ENCODE assay signal across 19 mouse cellular contexts in genomic region chr1:188973926-188974325, GRCm38 (mm10). TPM values are rescaled to one million over a fixed set of nuclear protein-coding genes. Genes with fewer than 3 reads are reported as not detected.
DNase-seq lines count a peak whose midpoint lies in the region; ATAC-seq and TF ChIP-seq lines count a peak whose summit lies in the region.
"Had no signal": no experiment of that assay in that cellular context is flagged by ENCODE, and none has a peak within 500 bp of the region (broad histone marks: within the 10 kb centered on the region; RNA-seq: fewer than 3 reads in every experiment).

No protein-coding gene starts in this region.

- H3K27ac ChIP-seq in embryonic facial prominence, embryonic 11.5 days (replicated peaks; ENCODE audit: low read depth, low read length) = no peak overlapping the region
- H3K27ac ChIP-seq in embryonic facial prominence, embryonic 10.5 days (replicated peaks) = no peak overlapping the region
- no peak overlapping the region for H3K27ac ChIP-seq in kidney, embryonic 15.5 days
- no peak overlapping the region for H3K27ac ChIP-seq in intestine, embryonic 16.5 days (ENCODE audit: low read length)
- peak overlapping the region; percentile 77; the same call in 1 of the 2 replicates for H3K27ac ChIP-seq in liver, postnatal 0 days (ENCODE audit: low read depth)
- H3K27ac ChIP-seq: embryonic facial prominence, embryonic 12.5 days; hindbrain, embryonic 12.5 days; layer of hippocampus, adult 2 months; limb, embryonic 12.5 days; neural tube, embryonic 12.5 days had no signal

- H3K9me3 ChIP-seq in embryonic facial prominence, embryonic 11.5 days (replicated peaks; ENCODE audit: control insufficient read depth, low read length) = no peaks in the 10 kb centered on the region
- H3K9me3 ChIP-seq in embryonic facial prominence, embryonic 10.5 days = no peaks in the 10 kb centered on the region
- H3K9me3 ChIP-seq in kidney, embryonic 15.5 days (replicated peaks) = no peaks in the 10 kb centered on the region
- no peaks in the 10 kb centered on the region for H3K9me3 ChIP-seq in intestine, embryonic 16.5 days (ENCODE audit: control insufficient read depth, low read length)
- no peaks in the 10 kb centered on the region for H3K9me3 ChIP-seq in liver, postnatal 0 days (ENCODE audit: low read length)
- H3K9me3 ChIP-seq: embryonic facial prominence, embryonic 12.5 days; hindbrain, embryonic 12.5 days; limb, embryonic 12.5 days; megakaryocyte, embryonic 14.5 days; neural tube, embryonic 12.5 days had no signal

- peak; percentile 52; the same call in 1 of the 2 replicates for ATAC-seq in embryonic facial prominence, embryonic 11.5 days (replicated peaks; ENCODE audit: insufficient number of reproducible peaks, low FRiP score, low TSS enrichment, low read depth)
- ATAC-seq in kidney, embryonic 15.5 days (replicated peaks; ENCODE audit: low FRiP score) = peak; percentile 59; the same call in 1 of the 2 replicates
- peak; percentile 50; the same call in 1 of the 2 replicates for ATAC-seq in intestine, embryonic 16.5 days
- peak; percentile 22 for ATAC-seq in liver, postnatal 0 days

- H3K4me3 ChIP-seq in embryonic facial prominence, embryonic 11.5 days (ENCODE audit: low read depth, low read length) = no peak overlapping the region
- H3K4me3 ChIP-seq in embryonic facial prominence, embryonic 10.5 days = no peak overlapping the region
- no peak overlapping the region for H3K4me3 ChIP-seq in kidney, embryonic 15.5 days (replicated peaks)
- no peak overlapping the region for H3K4me3 ChIP-seq in intestine, embryonic 16.5 days (ENCODE audit: low read length)
- no peak overlapping the region for H3K4me3 ChIP-seq in liver, postnatal 0 days (ENCODE audit: low read depth, low read length)
- H3K4me3 ChIP-seq: embryonic facial prominence, embryonic 12.5 days; hindbrain, embryonic 12.5 days; layer of hippocampus, adult 2 months; limb, embryonic 12.5 days; megakaryocyte, embryonic 14.5 days; neural tube, embryonic 12.5 days had no signal

- no peak for DNase-seq in embryonic facial prominence, embryonic 11.5 days (ENCODE audit: low spot score)
- DNase-seq in embryonic facial prominence, embryonic 10.5 days (ENCODE audit: low spot score) = no peak
- no peak for DNase-seq in kidney, adult 9 months
- DNase-seq in liver, postnatal 0 days = peak; percentile 29
- no peak for DNase-seq in frontal cortex, adult 2 months (ENCODE audit: extremely low spot score in 1 of 2, low spot score in 1 of 2)
- DNase-seq in lung, postnatal 10 days = no peak
- DNase-seq: adrenal gland, adult 8-10 months; cerebellum, adult 11-12 months; gastrocnemius, postnatal 36 days; kidney, postnatal 10 days; thymus, postnatal 14 days had no signal

- no peak overlapping the region for H3K4me2 ChIP-seq in embryonic facial prominence, embryonic 11.5 days (ENCODE audit: low read depth, low read length)
- no peak overlapping the region for H3K4me2 ChIP-seq in kidney, embryonic 15.5 days
- H3K4me2 ChIP-seq in intestine, embryonic 16.5 days (ENCODE audit: low read depth, low read length) = no peak overlapping the region
- H3K4me2 ChIP-seq in liver, postnatal 0 days (ENCODE audit: low read depth, low read length) = no peak overlapping the region
- H3K4me2 ChIP-seq: embryonic facial prominence, embryonic 12.5 days; hindbrain, embryonic 12.5 days; limb, embryonic 12.5 days; neural tube, embryonic 12.5 days had no signal

- H3K36me3 ChIP-seq in embryonic facial prominence, embryonic 11.5 days (replicated peaks; ENCODE audit: control insufficient read depth, insufficient read depth, low read depth, low read length) = peaks cover 14% of the 10 kb centered on the region
- peaks cover 98% of the 10 kb centered on the region for H3K36me3 ChIP-seq in embryonic facial prominence, embryonic 10.5 days (replicated peaks)
- peaks cover 90% of the 10 kb centered on the region for H3K36me3 ChIP-seq in kidney, embryonic 15.5 days
- H3K36me3 ChIP-seq in intestine, embryonic 16.5 days (ENCODE audit: control insufficient read depth, insufficient read depth, low read length) = peaks cover 14% of the 10 kb centered on the region; the same call in 1 of the 2 replicates
- peaks cover 35% of the 10 kb centered on the region for H3K36me3 ChIP-seq in liver, postnatal 0 days (replicated peaks; ENCODE audit: insufficient read depth, low read length)

- H3K4me1 ChIP-seq in embryonic facial prominence, embryonic 11.5 days (ENCODE audit: control insufficient read depth, insufficient read depth, low read length) = no peaks in the 10 kb centered on the region
- H3K4me1 ChIP-seq in embryonic facial prominence, embryonic 10.5 days = no peaks in the 10 kb centered on the region
- H3K4me1 ChIP-seq in kidney, embryonic 15.5 days = no peaks in the 10 kb centered on the region
- no peaks in the 10 kb centered on the region for H3K4me1 ChIP-seq in intestine, embryonic 16.5 days (ENCODE audit: control insufficient read depth, insufficient read depth, low read length)
- H3K4me1 ChIP-seq in liver, postnatal 0 days (ENCODE audit: insufficient read depth) = no peaks in the 10 kb centered on the region
- H3K4me1 ChIP-seq: embryonic facial prominence, embryonic 12.5 days; hindbrain, embryonic 12.5 days; limb, embryonic 12.5 days; neural tube, embryonic 12.5 days had no signal

- no peak overlapping the region for H3K9ac ChIP-seq in embryonic facial prominence, embryonic 11.5 days (replicated peaks; ENCODE audit: low read length)
- H3K9ac ChIP-seq in kidney, embryonic 15.5 days = no peak overlapping the region
- H3K9ac ChIP-seq in intestine, embryonic 16.5 days (ENCODE audit: low read depth, low read length) = no peak overlapping the region
- H3K9ac ChIP-seq in liver, postnatal 0 days (replicated peaks) = no peak overlapping the region
- H3K9ac ChIP-seq: embryonic facial prominence, embryonic 12.5 days; hindbrain, embryonic 12.5 days; limb, embryonic 12.5 days; neural tube, embryonic 12.5 days had no signal

- 93% methylated on average over 16 of the region's 16 CpGs for WGBS in embryonic facial prominence, embryonic 11.5 days
- 90% methylated on average over 16 of the region's 16 CpGs for WGBS in embryonic facial prominence, embryonic 10.5 days
- 93% methylated on average over 16 of the region's 16 CpGs for WGBS in kidney, embryonic 15.5 days
- WGBS in intestine, embryonic 16.5 days = 86% methylated on average over 16 of the region's 16 CpGs
- WGBS in liver, postnatal 0 days (ENCODE audit: insufficient replicate concordance) = 88% methylated on average over 16 of the region's 16 CpGs

- no peaks in the 10 kb centered on the region for H3K27me3 ChIP-seq in embryonic facial prominence, embryonic 11.5 days (ENCODE audit: control insufficient read depth, insufficient read depth, low read length)
- no peaks in the 10 kb centered on the region for H3K27me3 ChIP-seq in embryonic facial prominence, embryonic 10.5 days (replicated peaks; ENCODE audit: low read depth, poor library complexity, severe bottlenecking)
- H3K27me3 ChIP-seq in kidney, embryonic 15.5 days = no peaks in the 10 kb centered on the region
- no peaks in the 10 kb centered on the region for H3K27me3 ChIP-seq in intestine, embryonic 16.5 days (replicated peaks; ENCODE audit: control insufficient read depth, insufficient read depth, low read length)
- no peaks in the 10 kb centered on the region for H3K27me3 ChIP-seq in liver, postnatal 0 days (ENCODE audit: insufficient read depth, low read length)
- H3K27me3 ChIP-seq: embryonic facial prominence, embryonic 12.5 days; hindbrain, embryonic 12.5 days; limb, embryonic 12.5 days; megakaryocyte, embryonic 14.5 days; neural tube, embryonic 12.5 days had no signal

- no peak for TF ChIP-seq EP300 in liver, postnatal 0 days (IDR thresholded peaks at IDR 0.05; ENCODE audit: low read depth)

- no peak for TF ChIP-seq CTCF in liver, postnatal 0 days (IDR thresholded peaks at IDR 0.05; ENCODE audit: low read depth)

RNA-seq across cellular contexts. Expression of gene Kctd3, which starts 33.7 kb away (rescaled TPM):
- 35.5 and 36.9 TPM in 2 replicates for polyA plus RNA-seq in embryonic facial prominence, embryonic 11.5 days (2014; fragmentation: Nextera tagmentation; extraction: Ambion mirVana)
- 28.1 and 31.0 TPM in 2 replicates for polyA plus RNA-seq in embryonic facial prominence, embryonic 10.5 days (2016; fragmentation: Nextera tagmentation; extraction: Ambion mirVana)
- polyA plus RNA-seq in kidney, embryonic 15.5 days (2015; fragmentation: Nextera tagmentation; extraction: Ambion mirVana) = 28.5 and 29.0 TPM in 2 replicates
- 17.9 and 18.3 TPM in 2 replicates for polyA plus RNA-seq in intestine, embryonic 16.5 days (2015; fragmentation: Nextera tagmentation; extraction: Ambion mirVana)
- polyA plus RNA-seq in liver, postnatal 0 days (2015; fragmentation: Nextera tagmentation; extraction: Ambion mirVana) = 6.0 TPM in 2 replicates
- 76.9 and 82.6 TPM in 2 replicates for polyA plus RNA-seq in frontal cortex, adult 2 months (2012; rRNA removed)
